Mouse (Mus musculus): Measurements from ENCODE around the gene Ddx19a.

GRCm38 (mm10) chr8:110936217-110936616 lies 61.4 kb downstream of the Ddx19a start:
- TF ChIP-seq CTCF (IDR thresholded peaks at IDR 0.05; ENCODE audit: control insufficient read depth, insufficient read depth, insufficient replicate concordance, low read depth, low read length) (no peak), POLR2A (IDR thresholded peaks at IDR 0.05; ENCODE audit: control insufficient read depth, low read depth, low read length) (no peak)

Data from testis, adult 2 months (tissue).